Comparison of ENCODE assay signal across 24 mouse cellular contexts in the genomic region with DNA sequence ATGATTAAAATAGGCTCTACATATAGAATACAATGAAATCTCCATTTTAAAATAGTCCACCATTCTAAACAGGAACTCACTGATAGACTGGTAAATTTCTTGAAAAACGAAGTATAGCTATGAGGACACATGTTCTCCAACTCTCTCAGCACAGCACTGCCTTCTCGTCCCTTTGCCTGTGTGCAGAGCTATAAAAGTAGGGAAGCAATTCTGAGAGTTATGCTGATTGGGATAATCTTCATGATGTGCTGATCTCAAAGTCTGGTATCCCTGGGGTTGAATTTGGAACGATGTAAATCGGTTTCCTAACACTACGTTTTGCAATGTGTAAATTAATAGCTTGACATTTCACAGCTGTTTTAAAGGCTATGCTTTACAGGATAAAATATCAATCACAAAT.
DNase-seq lines count a peak whose midpoint lies in the region; ATAC-seq and TF ChIP-seq lines count a peak whose summit lies in the region.
"Had no signal": no experiment of that assay in that cellular context is flagged by ENCODE, and none has a peak within 500 bp of the region (broad histone marks: within the 10 kb centered on the region; RNA-seq: fewer than 3 reads in every experiment).

No protein-coding gene starts in this region.

- H3K27me3 ChIP-seq in hindbrain, postnatal 0 days (ENCODE audit: insufficient read depth, low read length): no peaks in the 10 kb centered on the region
- H3K27me3 ChIP-seq in hindbrain, embryonic 12.5 days: no peaks in the 10 kb centered on the region
- H3K27me3 ChIP-seq in neural tube, embryonic 15.5 days (replicated peaks): no peaks in the 10 kb centered on the region
- H3K27me3 ChIP-seq: CH12.LX; embryonic facial prominence, embryonic 12.5 days; forebrain, embryonic 13.5 days; forebrain, embryonic 15.5 days; Patski had no signal

- DNase-seq in frontal cortex, postnatal 36 days (ENCODE audit: low spot score in 2 of 2): no peak
- peak; percentile 3 for DNase-seq in hindbrain, postnatal 0 days (ENCODE audit: low spot score)
- DNase-seq in neural tube, embryonic 10.5 days (ENCODE audit: extremely low spot score, low spot score): no peak
- DNase-seq: adrenal gland, adult 8-10 months; adrenal gland, postnatal 14 days; adrenal gland, postnatal 36 days; B cell, adult 2 months; cerebellum, adult 11-12 months; cerebellum, adult 2 months; cerebellum, adult 9-10 months; cerebellum, postnatal 10 days; cerebellum, postnatal 25 days had no signal

- no peak overlapping the region for H3K4me3 ChIP-seq in hindbrain, postnatal 0 days (ENCODE audit: low read length)
- no peak overlapping the region for H3K4me3 ChIP-seq in hindbrain, embryonic 12.5 days
- H3K4me3 ChIP-seq in neural tube, embryonic 15.5 days (replicated peaks): no peak overlapping the region
- H3K4me3 ChIP-seq: embryonic facial prominence, embryonic 10.5 days; embryonic facial prominence, embryonic 12.5 days; forebrain, embryonic 13.5 days; forebrain, embryonic 15.5 days had no signal

- no peak for TF ChIP-seq CTCF in hindbrain, postnatal 0 days (IDR thresholded peaks at IDR 0.05; ENCODE audit: low read depth)

- H3K27ac ChIP-seq in hindbrain, postnatal 0 days: no peak overlapping the region
- no peak overlapping the region for H3K27ac ChIP-seq in hindbrain, embryonic 12.5 days
- H3K27ac ChIP-seq in neural tube, embryonic 15.5 days (replicated peaks): no peak overlapping the region
- H3K27ac ChIP-seq: embryonic facial prominence, embryonic 10.5 days; embryonic facial prominence, embryonic 12.5 days; forebrain, embryonic 13.5 days; forebrain, embryonic 15.5 days had no signal

- no peaks in the 10 kb centered on the region for H3K4me1 ChIP-seq in hindbrain, postnatal 0 days (ENCODE audit: insufficient read depth, low read length)
- H3K4me1 ChIP-seq in hindbrain, embryonic 12.5 days: no peaks in the 10 kb centered on the region
- H3K4me1 ChIP-seq in neural tube, embryonic 15.5 days: no peaks in the 10 kb centered on the region
- H3K4me1 ChIP-seq: embryonic facial prominence, embryonic 10.5 days; embryonic facial prominence, embryonic 12.5 days; forebrain, embryonic 13.5 days; forebrain, embryonic 15.5 days had no signal

- H3K4me2 ChIP-seq in hindbrain, postnatal 0 days (ENCODE audit: low read depth, low read length): no peak overlapping the region
- H3K4me2 ChIP-seq in hindbrain, embryonic 12.5 days (replicated peaks): no peak overlapping the region
- no peak overlapping the region for H3K4me2 ChIP-seq in neural tube, embryonic 15.5 days
- H3K4me2 ChIP-seq: embryonic facial prominence, embryonic 12.5 days; forebrain, embryonic 13.5 days; forebrain, embryonic 15.5 days had no signal

- no peaks in the 10 kb centered on the region for H3K9me3 ChIP-seq in hindbrain, postnatal 0 days (ENCODE audit: low read length)
- no peaks in the 10 kb centered on the region for H3K9me3 ChIP-seq in hindbrain, embryonic 12.5 days (replicated peaks)
- no peaks in the 10 kb centered on the region for H3K9me3 ChIP-seq in neural tube, embryonic 15.5 days (replicated peaks)
- H3K9me3 ChIP-seq: embryonic facial prominence, embryonic 10.5 days; embryonic facial prominence, embryonic 12.5 days; forebrain, embryonic 13.5 days; forebrain, embryonic 15.5 days; G1E had no signal

- H3K9ac ChIP-seq in hindbrain, postnatal 0 days (replicated peaks; ENCODE audit: low read length): no peak overlapping the region
- H3K9ac ChIP-seq in hindbrain, embryonic 12.5 days: no peak overlapping the region
- no peak overlapping the region for H3K9ac ChIP-seq in neural tube, embryonic 15.5 days (replicated peaks)
- H3K9ac ChIP-seq: embryonic facial prominence, embryonic 12.5 days; forebrain, embryonic 13.5 days; forebrain, embryonic 15.5 days had no signal

- 68% methylated on average over 5 of the region's 5 CpGs for WGBS in hindbrain, postnatal 0 days
- 84% methylated on average over 5 of the region's 5 CpGs for WGBS in hindbrain, embryonic 12.5 days
- 50% methylated on average over 5 of the region's 5 CpGs for WGBS in neural tube, embryonic 15.5 days

- H3K36me3 ChIP-seq in hindbrain, postnatal 0 days (ENCODE audit: insufficient read depth, low read length): no peaks in the 10 kb centered on the region
- H3K36me3 ChIP-seq in hindbrain, embryonic 12.5 days: no peaks in the 10 kb centered on the region
- no peaks in the 10 kb centered on the region for H3K36me3 ChIP-seq in neural tube, embryonic 15.5 days
- H3K36me3 ChIP-seq: embryonic facial prominence, embryonic 10.5 days; embryonic facial prominence, embryonic 12.5 days; forebrain, embryonic 15.5 days; G1E had no signal

- 0 out of 2 replicates have a peak, but pooled peaks have one; percentile 59 for ATAC-seq in frontal cortex, adult (ENCODE audit: low TSS enrichment)
- no peak for ATAC-seq in hindbrain, postnatal 0 days
- ATAC-seq in hindbrain, embryonic 12.5 days (ENCODE audit: low FRiP score): no peak
- peak; percentile 57; the same call in 1 of the 2 replicates for ATAC-seq in neural tube, embryonic 15.5 days (ENCODE audit: low FRiP score)
- ATAC-seq: activated CD4-positive, CD25-positive, alpha-beta regulatory T cell, adult 4 months; CD4-positive, CD25-positive, alpha-beta regulatory T cell, adult 4 months; forebrain, embryonic 13.5 days; forebrain, embryonic 15.5 days; Patski had no signal

Comparison
In these comparisons a context has a peak if more than half of its experiments do, and no peak if none do; other contexts are left out.
1. ATAC-seq: peak in frontal cortex, adult (single experiment) and neural tube, embryonic 15.5 days (single experiment); none in hindbrain, postnatal 0 days (single experiment) and hindbrain, embryonic 12.5 days (single experiment).